ENCODE assay signal across 33 mouse cellular contexts in the genomic region with DNA sequence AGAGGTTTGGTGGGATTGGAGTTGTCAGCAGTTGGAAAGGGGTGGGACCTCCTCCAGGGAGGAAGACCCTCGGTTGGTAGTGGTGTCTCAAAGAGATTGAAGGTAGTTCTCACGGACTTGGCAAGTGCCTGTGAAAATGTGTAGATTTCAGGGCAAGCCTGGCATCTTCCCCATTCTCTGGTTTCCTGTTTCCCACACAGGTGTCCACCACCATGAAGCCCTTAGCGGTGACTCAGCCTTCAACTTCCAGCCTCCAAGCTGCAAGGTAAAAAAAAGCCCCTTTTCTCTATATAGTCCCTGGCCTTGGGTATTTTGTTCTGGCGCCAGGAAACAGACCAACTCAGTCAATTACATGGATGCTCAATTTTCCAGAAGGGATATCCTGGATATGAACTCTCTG.
"Had no signal": no experiment of that assay in that cellular context is flagged by ENCODE, and none has a peak within 500 bp of the region (broad histone marks: within the 10 kb centered on the region; RNA-seq: fewer than 3 reads in every experiment).

No protein-coding gene starts in this region.

- DNase-seq: heart, postnatal 10 days; heart, postnatal 14 days; heart, postnatal 36 days; heart, postnatal 4 days; kidney, adult 11 months; kidney, adult 18-20 months; kidney, adult 2 months; kidney, adult 8-10 months; kidney, adult 9 months; kidney, postnatal 10 days; kidney, postnatal 14 days; kidney, postnatal 25 days; kidney, postnatal 36 days; kidney, postnatal 4 days; layer of hippocampus, adult 9-11 months; layer of hippocampus, postnatal 36 days had no signal

- H3K27me3 ChIP-seq: heart, embryonic 13.5 days; heart, embryonic 15.5 days; hindbrain, embryonic 12.5 days; hindbrain, embryonic 13.5 days; hindbrain, embryonic 15.5 days; kidney, embryonic 15.5 days had no signal

- ATAC-seq: hindbrain, embryonic 16.5 days; hindbrain, postnatal 0 days; inflammation-experienced regulatory T-cells, adult 6 months; intestine, embryonic 15.5 days; intestine, embryonic 16.5 days; intestine, postnatal 0 days had no signal

- H3K4me3 ChIP-seq: heart, embryonic 13.5 days; heart, embryonic 15.5 days; hindbrain, embryonic 10.5 days; hindbrain, embryonic 12.5 days; hindbrain, embryonic 13.5 days; hindbrain, embryonic 15.5 days; intestine, embryonic 15.5 days; kidney, embryonic 15.5 days; layer of hippocampus, adult 2 months; left cerebral cortex, adult 2 months had no signal

- H3K27ac ChIP-seq: heart, embryonic 13.5 days; heart, embryonic 15.5 days; hindbrain, embryonic 10.5 days; hindbrain, embryonic 12.5 days; hindbrain, embryonic 13.5 days; hindbrain, embryonic 14.5 days; hindbrain, embryonic 15.5 days; hindbrain, postnatal 0 days; intestine, embryonic 15.5 days; kidney, embryonic 15.5 days; kidney, postnatal 0 days; layer of hippocampus, adult 2 months; left cerebral cortex, adult 2 months had no signal
